Mouse (Mus musculus): ENCODE measurements around the gene Ttll11. TPM values are rescaled to one million over a fixed set of nuclear protein-coding genes. Genes with fewer than 3 reads are reported as not detected.
A peak's percentile ranks its signal among the peaks of the same experiment; 100 is the strongest.

The Ttll11 gene
- total RNA-seq, 1 experiment = 0.31 TPM

- Histone ChIP-seq H3K27ac (ENCODE audit: insufficient read depth, low read depth, low read length, poor library complexity, severe bottlenecking) (no peak overlapping the region), H3K9me3 (ENCODE audit: control insufficient read depth, insufficient read depth, low read depth, low read length) (no peaks in the 10 kb centered on the region), H3K36me3 (ENCODE audit: control insufficient read depth, insufficient read depth, low read length, poor library complexity, severe bottlenecking) (no peaks in the 10 kb centered on the region), H3K9ac (ENCODE audit: insufficient read depth, low read depth, low read length, poor library complexity, severe bottlenecking) (no peak overlapping the region), H3K4me3 (ENCODE audit: insufficient read depth in 1 of 2, low read depth in 1 of 2, low read length in 2 of 2, poor library complexity in 1 of 2, severe bottlenecking in 1 of 2) (no peak overlapping the region), H3K4me1 (ENCODE audit: control insufficient read depth in 2 of 2, insufficient read depth in 2 of 2, low read length in 2 of 2, poor library complexity in 1 of 2) (no peaks in the 10 kb centered on the region)
- in situ Hi-C loops (cut with MboI; ENCODE audit: low sequenced_read_pairs in 2 of 2, unreplicated experiment in 2 of 2) = loop anchor here (5.0 to 25.0 kb wide), 4 partner anchors 257 to 365 kb away; no protein-coding TSS in a partner anchor
- no peak for DNase-seq (ENCODE audit: low read depth, low spot score)
- peak; percentile 70 for TF ChIP-seq MAFK (IDR thresholded peaks at IDR 0.05; ENCODE audit: insufficient read depth, low read depth, low read length)
- TF ChIP-seq ZC3H11A (IDR thresholded peaks at IDR 0.05; ENCODE audit: borderline replicate concordance, low read depth, low read length) = no peak
- no peak for TF ChIP-seq HCFC1 (IDR thresholded peaks at IDR 0.05; ENCODE audit: borderline replicate concordance, insufficient read depth, low read length)
- TF ChIP-seq ZNF384 (IDR thresholded peaks at IDR 0.05; ENCODE audit: low read depth, low read length) = no peak
Observed at GRCm38 (mm10) chr2:35909353-35909752, 70.4 kb downstream of the Ttll11 start.

GRCm38 (mm10) chr2:35907578-35907977 lies 72.1 kb downstream of the Ttll11 start:
- TF ChIP-seq ZC3H11A (IDR thresholded peaks at IDR 0.05; ENCODE audit: borderline replicate concordance, low read depth, low read length) = no peak
- no peak for TF ChIP-seq MAFK (IDR thresholded peaks at IDR 0.05; ENCODE audit: insufficient read depth, low read depth, low read length)
- TF ChIP-seq CHD2 (IDR thresholded peaks at IDR 0.05; ENCODE audit: low read depth, low read length) = no peak
- TF ChIP-seq ZNF384 (IDR thresholded peaks at IDR 0.05; ENCODE audit: low read depth, low read length) = no peak
- TF ChIP-seq HCFC1 (IDR thresholded peaks at IDR 0.05; ENCODE audit: borderline replicate concordance, insufficient read depth, low read length) = no peak
- Histone ChIP-seq H3K9ac (ENCODE audit: insufficient read depth, low read depth, low read length, poor library complexity, severe bottlenecking) (no peak overlapping the region), H3K36me3 (ENCODE audit: control insufficient read depth, insufficient read depth, low read length, poor library complexity, severe bottlenecking) (no peaks in the 10 kb centered on the region), H3K27ac (ENCODE audit: insufficient read depth, low read depth, low read length, poor library complexity, severe bottlenecking) (no peak overlapping the region), H3K4me1 (ENCODE audit: control insufficient read depth in 2 of 2, insufficient read depth in 2 of 2, low read length in 2 of 2, poor library complexity in 1 of 2) (no peaks in the 10 kb centered on the region), H3K9me3 (ENCODE audit: control insufficient read depth, insufficient read depth, low read depth, low read length) (no peaks in the 10 kb centered on the region), H3K4me3 (ENCODE audit: insufficient read depth in 1 of 2, low read depth in 1 of 2, low read length in 2 of 2, poor library complexity in 1 of 2, severe bottlenecking in 1 of 2) (no peak overlapping the region)
- no peak for DNase-seq (ENCODE audit: low read depth, low spot score)
- in situ Hi-C loops (cut with MboI; ENCODE audit: low sequenced_read_pairs in 2 of 2, unreplicated experiment in 2 of 2) = loop anchor here (5.0 to 25.0 kb wide), 4 partner anchors 255 to 363 kb away; no protein-coding TSS in a partner anchor

- Histone ChIP-seq H3K27ac (ENCODE audit: insufficient read depth, low read depth, low read length, poor library complexity, severe bottlenecking) (no peak overlapping the region), H3K4me1 (ENCODE audit: control insufficient read depth in 2 of 2, insufficient read depth in 2 of 2, low read length in 2 of 2, poor library complexity in 1 of 2) (no peaks in the 10 kb centered on the region), H3K9me3 (ENCODE audit: control insufficient read depth, insufficient read depth, low read depth, low read length) (no peaks in the 10 kb centered on the region), H3K9ac (ENCODE audit: insufficient read depth, low read depth, low read length, poor library complexity, severe bottlenecking) (no peak overlapping the region), H3K36me3 (ENCODE audit: control insufficient read depth, insufficient read depth, low read length, poor library complexity, severe bottlenecking) (no peaks in the 10 kb centered on the region), H3K4me3 (ENCODE audit: insufficient read depth in 1 of 2, low read depth in 1 of 2, low read length in 2 of 2, poor library complexity in 1 of 2, severe bottlenecking in 1 of 2) (no peak overlapping the region)
- TF ChIP-seq HCFC1 (IDR thresholded peaks at IDR 0.05; ENCODE audit: borderline replicate concordance, insufficient read depth, low read length) (no peak), ZC3H11A (IDR thresholded peaks at IDR 0.05; ENCODE audit: borderline replicate concordance, low read depth, low read length) (peak; percentile 84)
- DNase-seq (ENCODE audit: low read depth, low spot score) = peak; percentile 60
- in situ Hi-C loops (cut with MboI; ENCODE audit: low sequenced_read_pairs in 2 of 2, unreplicated experiment in 2 of 2) = loop anchor here (5.0 to 25.0 kb wide), 4 partner anchors 254 to 361 kb away; no protein-coding TSS in a partner anchor
Observed at GRCm38 (mm10) chr2:35906174-35906798, 73.4 kb downstream of the Ttll11 start.

- H3K9ac ChIP-seq (ENCODE audit: insufficient read depth, low read depth, low read length, poor library complexity, severe bottlenecking) = no peak overlapping the region
- no peak overlapping the region for H3K4me3 ChIP-seq (ENCODE audit: insufficient read depth in 1 of 2, low read depth in 1 of 2, low read length in 2 of 2, poor library complexity in 1 of 2, severe bottlenecking in 1 of 2)
- no peaks in the 10 kb centered on the region for H3K4me1 ChIP-seq (ENCODE audit: control insufficient read depth in 2 of 2, insufficient read depth in 2 of 2, low read length in 2 of 2, poor library complexity in 1 of 2)
- H3K27ac ChIP-seq (ENCODE audit: insufficient read depth, low read depth, low read length, poor library complexity, severe bottlenecking) = no peak overlapping the region
- in situ Hi-C loops (cut with MboI; ENCODE audit: low sequenced_read_pairs in 2 of 2, unreplicated experiment in 2 of 2) = loop anchor here in 1 of 2 experiments (10.0 to 25.0 kb wide), 2 partner anchors 264 to 356 kb away; no protein-coding TSS in a partner anchor
- no peaks in the 10 kb centered on the region for H3K9me3 ChIP-seq (ENCODE audit: control insufficient read depth, insufficient read depth, low read depth, low read length)
- no peak for DNase-seq (ENCODE audit: low read depth, low spot score)
- TF ChIP-seq ZC3H11A (IDR thresholded peaks at IDR 0.05; ENCODE audit: borderline replicate concordance, low read depth, low read length) (no peak), ZNF384 (IDR thresholded peaks at IDR 0.05; ENCODE audit: low read depth, low read length) (no peak), HCFC1 (IDR thresholded peaks at IDR 0.05; ENCODE audit: borderline replicate concordance, insufficient read depth, low read length) (no peak), CHD2 (IDR thresholded peaks at IDR 0.05; ENCODE audit: low read depth, low read length) (no peak), MAFK (IDR thresholded peaks at IDR 0.05; ENCODE audit: insufficient read depth, low read depth, low read length) (no peak)
- no peaks in the 10 kb centered on the region for H3K36me3 ChIP-seq (ENCODE audit: control insufficient read depth, insufficient read depth, low read length, poor library complexity, severe bottlenecking)
Observed at GRCm38 (mm10) chr2:35900845-35901244, 78.9 kb downstream of the Ttll11 start.
